Mouse (Mus musculus) E14TG2a.4 (cell line): ENCODE measurements around the gene Il27.

Experiments
- CTCF ChIP-seq: conservative IDR thresholded peaks from 2 replicates; pipeline ENCODE4 v1.5.1; 2014; ENCODE audit warnings: low read length
- POU5F1 ChIP-seq: IDR thresholded peaks from 2 replicates; pipeline ENCODE4 v1.6.1; 2014; ENCODE audit warnings: low read length, borderline replicate concordance

- TF ChIP-seq CTCF (peak; percentile 89), POU5F1 (no peak)
Observed at GRCm38 (mm10) chr7:126576946-126577345, 17.8 kb downstream of the Il27 start.
